Mouse (Mus musculus) MEL (cell line): ENCODE measurements around the gene Dhcr7. TPM values are rescaled to one million over a fixed set of nuclear protein-coding genes. Genes with fewer than 3 reads are reported as not detected.

Experiments
- DNase-seq: peaks from one replicate; pipeline ENCODE4 v3.0.0; 2011; ENCODE audit warnings: low read depth, low spot score
- H3K27ac ChIP-seq: 2 replicates; pipeline ENCODE4 v1.5.1; 2012; ENCODE audit warnings: low read depth, mild to moderate bottlenecking, control low read depth, low read length, moderate library complexity; ENCODE audit not compliant: control insufficient read depth
- H3K27me3 ChIP-seq, 2 experiments: fragments of 150-350 bp in 1 of 2; sonication (generic) in 1 of 2; 2 replicates each; pipeline ENCODE4 v1.6.1; 2012; ENCODE audit warnings: low read length in 2 of 2, mild to moderate bottlenecking in 2 of 2, improper control_type of control experiment in 1 of 2, moderate library complexity in 1 of 2; ENCODE audit not compliant: insufficient read depth in 2 of 2, control insufficient read depth in 1 of 2
- H3K36me3 ChIP-seq, 2 experiments: 2 replicates each; pipeline ENCODE4 v1.6.1; 2012 to 2014; ENCODE audit warnings: low read length in 2 of 2, improper control_type of control experiment in 1 of 2, inconsistent platforms in 1 of 2, mild to moderate bottlenecking in 1 of 2; ENCODE audit not compliant: insufficient read depth in 2 of 2, control insufficient read depth in 1 of 2
- H3K4me1 ChIP-seq, 2 experiments: fragments of 150-350 bp in 1 of 2; sonication (generic) in 1 of 2; 2 replicates each; pipeline ENCODE4 v1.6.1; 2012; ENCODE audit warnings: low read length in 2 of 2, improper control_type of control experiment in 1 of 2, mild to moderate bottlenecking in 1 of 2; ENCODE audit not compliant: insufficient read depth in 2 of 2, control insufficient read depth in 1 of 2
- H3K4me3 ChIP-seq, 2 experiments: fragments of 150-350 bp in 1 of 2; sonication (generic) in 1 of 2; 2 replicates each; pipeline ENCODE4 v1.5.1; 2012; ENCODE audit warnings: low read depth in 2 of 2, low read length in 2 of 2, mild to moderate bottlenecking in 2 of 2, moderate library complexity in 2 of 2, control low read depth in 1 of 2, improper control_type of control experiment in 1 of 2; ENCODE audit not compliant: control insufficient read depth in 1 of 2, insufficient read depth in 1 of 2
- H3K79me2 ChIP-seq: 2 replicates; pipeline ENCODE4 v1.6.1; 2012; ENCODE audit warnings: mild to moderate bottlenecking, low read length, moderate library complexity; ENCODE audit not compliant: control insufficient read depth, poor library complexity, insufficient read depth
- H3K9ac ChIP-seq: 2 replicates; pipeline ENCODE4 v1.6.1; 2012; ENCODE audit warnings: low read depth, mild to moderate bottlenecking, control low read depth, low read length, moderate library complexity; ENCODE audit not compliant: control insufficient read depth, poor library complexity, severe bottlenecking
- H3K9me3 ChIP-seq: fragments of 150-350 bp; sonication (generic); replicated peaks from 2 replicates; pipeline ENCODE4 v1.6.1; 2012; ENCODE audit warnings: mild to moderate bottlenecking, low read length, improper control_type of control experiment, moderate library complexity; ENCODE audit not compliant: insufficient read depth
- BHLHE40 ChIP-seq: IDR thresholded peaks from 2 replicates; pipeline ENCODE4 v1.6.1; 2012; ENCODE audit warnings: low read depth, mild to moderate bottlenecking, inconsistent platforms, low read length, improper control_type of control experiment, borderline replicate concordance
- CTCF ChIP-seq, 3 experiments: IDR thresholded peaks in 2 of 3; conservative IDR thresholded peaks in 1 of 3; 2 replicates each; pipeline ENCODE4 v1.5.1; 2011 to 2012; ENCODE audit warnings: low read length in 3 of 3, low read depth in 2 of 3, mild to moderate bottlenecking in 2 of 3, improper control_type of control experiment in 1 of 3, inconsistent platforms in 1 of 3, mixed read lengths in 1 of 3, moderate library complexity in 1 of 3; ENCODE audit not compliant: control insufficient read depth in 1 of 3, insufficient read depth in 1 of 3, poor library complexity in 1 of 3, severe bottlenecking in 1 of 3
- ELF1 ChIP-seq: IDR thresholded peaks from 2 replicates; pipeline ENCODE4 v1.6.1; 2014; ENCODE audit warnings: low read depth, mild to moderate bottlenecking, inconsistent platforms, low read length, improper control_type of control experiment, moderate library complexity
- GATA1 ChIP-seq: IDR thresholded peaks from 2 replicates; pipeline ENCODE4 v1.6.1; 2011; ENCODE audit warnings: low read depth, low read length, improper control_type of control experiment
- HCFC1 ChIP-seq: IDR thresholded peaks from 2 replicates; pipeline ENCODE4 v1.6.1; 2012; ENCODE audit warnings: low read depth, mild to moderate bottlenecking, inconsistent platforms, low read length, improper control_type of control experiment, moderate library complexity
- JUND ChIP-seq: IDR thresholded peaks from 2 replicates; pipeline ENCODE4 v1.6.1; 2011; ENCODE audit warnings: low read depth, mild to moderate bottlenecking, improper control_type of control experiment, low read length
- KAT2A ChIP-seq: conservative IDR thresholded peaks from 2 replicates; pipeline ENCODE4 v1.6.1; 2012; ENCODE audit warnings: low read depth, low read length, improper control_type of control experiment, inconsistent platforms
- MAX ChIP-seq: IDR thresholded peaks from 2 replicates; pipeline ENCODE4 v1.6.1; 2011; ENCODE audit warnings: low read length, improper control_type of control experiment
- MAZ ChIP-seq: IDR thresholded peaks from 2 replicates; pipeline ENCODE4 v1.6.1; 2012; ENCODE audit warnings: low read depth, mild to moderate bottlenecking, inconsistent platforms, low read length, improper control_type of control experiment
- MXI1 ChIP-seq: IDR thresholded peaks from 2 replicates; pipeline ENCODE4 v1.6.1; 2011; ENCODE audit warnings: mild to moderate bottlenecking, low read depth, low read length, improper control_type of control experiment
- MYB ChIP-seq: IDR thresholded peaks from 2 replicates; pipeline ENCODE4 v1.6.1; 2011; ENCODE audit warnings: mild to moderate bottlenecking, low read depth, low read length, improper control_type of control experiment
- NRF1 ChIP-seq: IDR thresholded peaks from 2 replicates; pipeline ENCODE4 v1.6.1; 2014; ENCODE audit warnings: low read depth, mild to moderate bottlenecking, inconsistent platforms, low read length, improper control_type of control experiment, moderate library complexity; ENCODE audit not compliant: poor library complexity, insufficient read depth, severe bottlenecking
- POLR2A ChIP-seq, 2 experiments: IDR thresholded peaks; 2 replicates each; pipeline ENCODE4 v1.6.1; 2011 to 2012; ENCODE audit warnings: low read length in 2 of 2, mild to moderate bottlenecking in 2 of 2, control low read depth in 1 of 2, improper control_type of control experiment in 1 of 2, low read depth in 1 of 2, moderate library complexity in 1 of 2; ENCODE audit not compliant: control insufficient read depth in 1 of 2, insufficient read depth in 1 of 2, poor library complexity in 1 of 2
- POLR2AphosphoS2 ChIP-seq: IDR thresholded peaks from 2 replicates; pipeline ENCODE4 v1.6.1; 2011; ENCODE audit warnings: low read length, improper control_type of control experiment
- POLR2AphosphoS5 ChIP-seq: IDR thresholded peaks from 2 replicates; pipeline ENCODE4 v1.6.1; 2012; ENCODE audit warnings: low read depth, borderline replicate concordance, mild to moderate bottlenecking, inconsistent platforms, low read length, moderate library complexity, mixed read lengths
- RAD21 ChIP-seq: IDR thresholded peaks from 2 replicates; pipeline ENCODE4 v1.6.1; 2011; ENCODE audit warnings: mild to moderate bottlenecking, low read depth, low read length, improper control_type of control experiment
- RCOR1 ChIP-seq: IDR thresholded peaks from 2 replicates; pipeline ENCODE4 v1.6.1; 2012; ENCODE audit warnings: low read depth, mild to moderate bottlenecking, inconsistent platforms, low read length, improper control_type of control experiment
- SMC3 ChIP-seq: IDR thresholded peaks from 2 replicates; pipeline ENCODE4 v1.6.1; 2011; ENCODE audit warnings: low read depth, low read length, improper control_type of control experiment
- TCF12 ChIP-seq: IDR thresholded peaks from 2 replicates; pipeline ENCODE4 v1.6.1; 2014; ENCODE audit warnings: low read depth, mild to moderate bottlenecking, inconsistent platforms, low read length, improper control_type of control experiment, moderate library complexity
- ZC3H11A ChIP-seq: IDR thresholded peaks from 2 replicates; pipeline ENCODE4 v1.6.1; 2012; ENCODE audit warnings: low read depth, mild to moderate bottlenecking, inconsistent platforms, low read length, improper control_type of control experiment
- ZNF384 ChIP-seq: IDR thresholded peaks from 2 replicates; pipeline ENCODE4 v1.6.1; 2012; ENCODE audit warnings: low read depth, mild to moderate bottlenecking, inconsistent platforms, low read length, improper control_type of control experiment
- polyA plus RNA-seq, 2 experiments: library from polyadenylated mRNA; stranded (reverse) in 1 of 2; unstranded in 1 of 2; fragments of >175 nt in 1 of 2; fragments of >200 nt in 1 of 2; gene quantifications; 2 replicates each; pipeline versions ENCODE4 v1.2.1 to v1.2.4; 2012; ENCODE audit warnings: low replicate concordance in 2 of 2, low read depth in 1 of 2; ENCODE audit not compliant: insufficient read length in 2 of 2, insufficient read depth in 1 of 2, missing spikeins in 1 of 2
- total RNA-seq: library from RNA; depleted of rRNA; stranded (reverse); fragments of 300-350 nt; gene quantifications from 2 replicates; pipeline ENCODE4 v1.2.3, GENCODE M21; 2012

The Dhcr7 gene
- total and polyA plus RNA-seq, 3 experiments, result 12.7 to 40.7 TPM; not detected in 1

DNA sequence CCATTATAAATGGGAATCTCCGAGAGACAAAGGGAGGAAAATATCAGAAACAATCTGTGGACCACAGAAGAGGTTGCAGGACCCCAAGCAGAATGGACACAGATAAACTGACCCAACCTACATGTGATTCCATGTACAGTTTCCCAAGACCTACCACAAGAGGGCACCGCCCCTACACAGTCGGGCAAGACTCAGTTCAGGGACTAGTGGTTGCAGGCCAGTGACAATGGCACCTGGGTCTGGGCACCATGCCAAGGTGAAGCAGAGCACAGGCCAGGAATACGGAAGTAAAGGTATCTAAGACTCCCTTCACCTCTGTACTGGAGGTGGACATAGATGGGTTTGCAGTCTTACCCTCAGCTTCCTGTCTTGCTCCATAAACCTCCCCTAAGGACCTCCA lies 29.8 kb upstream of the Dhcr7 start:
- Histone ChIP-seq H3K9me3 (no peaks in the 10 kb centered on the region), H3K27me3 (no peaks in the 10 kb centered on the region), H3K79me2 (no peaks in the 10 kb centered on the region), H3K9ac (no peak overlapping the region), H3K27ac (no peak overlapping the region), H3K4me3 (no peak overlapping the region), H3K36me3 (no peaks in the 10 kb centered on the region; a peak in 2 of 4 replicates), H3K4me1 (no peaks in the 10 kb centered on the region)
- peak; percentile 73 for DNase-seq
- TF ChIP-seq CTCF (IDR thresholded peaks at IDR 0.05 in 2 of 3, conservative IDR thresholded peaks at IDR 0.05 in 1 of 3; ENCODE audit: control insufficient read depth in 1 of 3, insufficient read depth in 1 of 3, low read depth in 2 of 3, low read length in 3 of 3, poor library complexity in 1 of 3, severe bottlenecking in 1 of 3) (peak; percentile 68 to 78 (median 78)), TCF12 (no peak), RAD21 (peak; percentile 73), POLR2A (IDR thresholded peaks at IDR 0.05; ENCODE audit: control insufficient read depth in 1 of 2, insufficient read depth in 1 of 2, low read depth in 1 of 2, low read length in 2 of 2, poor library complexity in 1 of 2) (no peak), NRF1 (no peak), MAZ (no peak), GATA1 (no peak), SMC3 (peak; percentile 67), ZC3H11A (peak; percentile 40), JUND (no peak), ELF1 (0 out of 2 replicates have a peak, but pooled peaks have one; percentile 8)

GRCm38 (mm10) chr7:143798783-143799182 lies 24.2 kb upstream of the Dhcr7 start:
- H3K4me3 ChIP-seq, result no peak overlapping the region
- H3K79me2 ChIP-seq, result no peaks in the 10 kb centered on the region
- no peaks in the 10 kb centered on the region for H3K4me1 ChIP-seq
- H3K36me3 ChIP-seq, result no peaks in the 10 kb centered on the region; a peak in 2 of 4 replicates
- DNase-seq, result no peak
- no peak overlapping the region for H3K27ac ChIP-seq
- no peaks in the 10 kb centered on the region for H3K27me3 ChIP-seq
- TF ChIP-seq POLR2AphosphoS2 (no peak), JUND (no peak), MYB (no peak), ZNF384 (no peak), TCF12 (no peak)
- H3K9me3 ChIP-seq, result no peaks in the 10 kb centered on the region
- H3K9ac ChIP-seq, result no peak overlapping the region

GRCm38 (mm10) chr7:143800770-143801169 lies 22.2 kb upstream of the Dhcr7 start:
- H3K27me3 ChIP-seq, result no peaks in the 10 kb centered on the region
- no peak overlapping the region for H3K9ac ChIP-seq
- H3K4me1 ChIP-seq, result no peaks in the 10 kb centered on the region
- no peak overlapping the region for H3K27ac ChIP-seq
- no peak overlapping the region for H3K4me3 ChIP-seq
- TF ChIP-seq MAX, result no peak
- TF ChIP-seq HCFC1, result no peak
- TF ChIP-seq KAT2A, result no peak
- no peak for TF ChIP-seq ELF1
- no peak for TF ChIP-seq MXI1
- TF ChIP-seq GATA1, result no peak
- TF ChIP-seq BHLHE40, result no peak
- no peak for TF ChIP-seq POLR2AphosphoS5
- no peak for TF ChIP-seq RCOR1
- H3K9me3 ChIP-seq, result no peaks in the 10 kb centered on the region
- H3K36me3 ChIP-seq, result no peaks in the 10 kb centered on the region; a peak in 1 of 4 replicates
- DNase-seq, result no peak
- H3K79me2 ChIP-seq, result no peaks in the 10 kb centered on the region
